Mouse (Mus musculus) frontal cortex, postnatal 14 days (tissue): ENCODE data around the gene Fdxacb1.

Source experiments
- DNase-seq, 2 experiments: peaks; one replicate each; pipeline ENCODE4 v3.0.0; 2022; ENCODE audit warnings: low spot score in 2 of 2

The Fdxacb1 gene

GRCm38 (mm10) chr9:50808471-50808870, 40.4 kb downstream of the Fdxacb1 start:
- no peak for DNase-seq

- no peak for DNase-seq
These were observed 41.1 kb downstream of the Fdxacb1 start for GRCm38 (mm10) chr9:50809146-50809545.

GRCm38 (mm10) chr9:50811187-50811586, 43.2 kb downstream of the Fdxacb1 start:
- no peak for DNase-seq

GRCm38 (mm10) chr9:50811746-50812145, 43.7 kb downstream of the Fdxacb1 start:
- no peak for DNase-seq

GRCm38 (mm10) chr9:50813796-50814195, 45.8 kb downstream of the Fdxacb1 start:
- DNase-seq, result no peak

GRCm38 (mm10) chr9:50815666-50816065, 47.6 kb downstream of the Fdxacb1 start:
- DNase-seq, result no peak

GRCm38 (mm10) chr9:50816512-50816911, 48.5 kb downstream of the Fdxacb1 start:
- DNase-seq, result no peak

GRCm38 (mm10) chr9:50818050-50818449, 50.0 kb downstream of the Fdxacb1 start:
- DNase-seq, result no peak

- DNase-seq, result no peak
These were observed 51.7 kb downstream of the Fdxacb1 start for GRCm38 (mm10) chr9:50819716-50820115.

GRCm38 (mm10) chr9:50821651-50822050, 53.6 kb downstream of the Fdxacb1 start:
- DNase-seq, result no peak

GRCm38 (mm10) chr9:50822216-50822615, 54.2 kb downstream of the Fdxacb1 start:
- no peak for DNase-seq
